Mouse (Mus musculus) stomach, postnatal 0 days (tissue): ENCODE data around the gene Ankrd2. TPM values are rescaled to one million over a fixed set of nuclear protein-coding genes. Genes with fewer than 3 reads are reported as not detected.
A peak's percentile ranks its signal among the peaks of the same experiment; 100 is the strongest.

ENCODE experiments used
- ATAC-seq: fragments of 200-750 bp; cut with Nextera tagmentation; 2 replicates; pipeline ENCODE4 v1.8.0; 2017; ENCODE audit not compliant: low FRiP score, low TSS enrichment
- DNase-seq: peaks from one replicate; pipeline ENCODE4 v3.0.0-alpha.2; 2016; ENCODE audit warnings: low spot score
- H3K27ac ChIP-seq: fragments of 300-500 bp; sonication (generic); replicated peaks from 2 replicates; pipeline ENCODE4 v1.5.1; 2014; ENCODE audit warnings: mild to moderate bottlenecking, control low read depth
- H3K27me3 ChIP-seq: fragments of 300-500 bp; sonication (generic); 2 replicates; pipeline ENCODE4 v1.6.1; 2014; ENCODE audit warnings: low read length; ENCODE audit not compliant: control insufficient read depth, insufficient read depth
- H3K36me3 ChIP-seq: fragments of 300-500 bp; sonication (generic); 2 replicates; pipeline ENCODE4 v1.6.1; 2014; ENCODE audit warnings: low read length, mixed read lengths; ENCODE audit not compliant: control insufficient read depth, insufficient read depth
- H3K4me1 ChIP-seq: fragments of 300-500 bp; sonication (generic); replicated peaks from 2 replicates; pipeline ENCODE4 v1.6.1; 2014; ENCODE audit warnings: antibody characterized with exemption; ENCODE audit not compliant: control insufficient read depth, insufficient read depth
- H3K4me2 ChIP-seq: fragments of 300-500 bp; sonication (generic); replicated peaks from 2 replicates; pipeline ENCODE4 v1.6.1; 2014; ENCODE audit warnings: low read depth, mild to moderate bottlenecking, control low read depth, moderate library complexity
- H3K4me3 ChIP-seq: fragments of 300-500 bp; sonication (generic); 2 replicates; pipeline ENCODE4 v1.5.1; 2014; ENCODE audit warnings: low read depth, low read length, control low read depth
- H3K9ac ChIP-seq: fragments of 300-500 bp; sonication (generic); 2 replicates; pipeline ENCODE4 v1.6.1; 2014; ENCODE audit warnings: mild to moderate bottlenecking, low read length, control low read depth, mixed read lengths
- H3K9me3 ChIP-seq: fragments of 300-500 bp; sonication (generic); 2 replicates; pipeline ENCODE4 v1.6.1; 2016; ENCODE audit warnings: low read length; ENCODE audit not compliant: control insufficient read depth
- CTCF ChIP-seq: IDR thresholded peaks from 2 replicates; pipeline ENCODE4 v1.5.1; 2016; ENCODE audit warnings: antibody characterized with exemption, low read depth, mild to moderate bottlenecking, moderate library complexity
- EP300 ChIP-seq: optimal IDR thresholded peaks from 2 replicates; pipeline ENCODE3; 2016; ENCODE audit warnings: antibody characterized with exemption
- WGBS: fragments of 180-500 bp; shearing (Covaris S2); extraction: QIAGEN DNeasy Blood & Tissue Kit; methylation state at CpG from one replicate; pipeline ENCODE4 v1.1.7; 2014; 5-methylcytosine and 5-hydroxymethylcytosine counted together
- polyA plus RNA-seq: library from polyadenylated mRNA; unstranded; fragments of >200 nt; fragmentation: Nextera tagmentation; extraction: Ambion mirVana; gene quantifications from 2 replicates; pipeline ENCODE4 v1.2.1, GENCODE M21; 2015

The Ankrd2 gene
- polyA plus RNA-seq, 1 experiment from 2014 or later: 0.11 TPM

DNA sequence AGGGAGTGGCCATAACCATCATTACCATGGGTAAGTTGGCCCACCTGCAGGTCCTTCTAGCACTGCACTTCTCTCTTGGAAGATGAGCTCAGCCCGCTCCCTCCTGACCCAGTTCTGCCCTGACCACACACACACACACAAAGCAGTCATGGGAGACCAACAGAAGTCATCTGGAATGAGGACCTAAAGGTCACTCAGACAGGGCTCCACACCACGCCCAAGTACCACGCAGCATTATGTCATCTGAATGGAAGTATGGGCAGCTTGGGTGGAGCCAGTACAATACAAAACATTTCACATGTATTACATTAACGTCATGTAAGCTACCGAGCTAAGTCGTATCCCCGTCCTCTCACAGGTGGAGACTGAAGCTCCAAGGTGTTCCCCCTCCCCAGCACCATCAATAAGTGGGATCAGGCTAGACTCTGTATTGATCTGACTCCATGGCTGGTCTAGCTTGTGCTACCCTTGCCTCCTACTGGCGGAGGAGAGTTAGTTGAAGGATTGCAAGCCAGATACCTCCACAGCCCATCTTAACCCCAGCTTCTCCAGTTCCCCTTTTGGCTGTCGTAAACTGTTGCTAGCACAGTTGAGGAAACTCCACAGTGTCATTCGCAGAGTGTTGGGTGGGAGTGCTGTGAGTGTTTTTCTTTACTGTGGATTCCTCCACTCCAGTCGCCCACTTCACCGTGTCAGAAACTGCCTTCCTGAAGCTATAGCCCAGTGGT is 34.4 kb upstream of the Ankrd2 start:
- H3K36me3 ChIP-seq: no peaks in the 10 kb centered on the region
- H3K27me3 ChIP-seq: no peaks in the 10 kb centered on the region
- H3K4me2 ChIP-seq: no peak overlapping the region
- H3K4me3 ChIP-seq: no peak overlapping the region
- no peak overlapping the region for H3K9ac ChIP-seq
- ATAC-seq (peak; percentile 67), DNase-seq (no peak)
- peak overlapping the region; percentile 81 for H3K27ac ChIP-seq
- no peak; the same call in 1 of the 2 replicates for TF ChIP-seq CTCF
- TF ChIP-seq EP300: no peak
- no peaks in the 10 kb centered on the region for H3K9me3 ChIP-seq
- peaks cover 7% of the 10 kb centered on the region; the same call in 1 of the 2 replicates for H3K4me1 ChIP-seq
- 76% methylated on average over 12 of the region's 12 CpGs for WGBS

DNA sequence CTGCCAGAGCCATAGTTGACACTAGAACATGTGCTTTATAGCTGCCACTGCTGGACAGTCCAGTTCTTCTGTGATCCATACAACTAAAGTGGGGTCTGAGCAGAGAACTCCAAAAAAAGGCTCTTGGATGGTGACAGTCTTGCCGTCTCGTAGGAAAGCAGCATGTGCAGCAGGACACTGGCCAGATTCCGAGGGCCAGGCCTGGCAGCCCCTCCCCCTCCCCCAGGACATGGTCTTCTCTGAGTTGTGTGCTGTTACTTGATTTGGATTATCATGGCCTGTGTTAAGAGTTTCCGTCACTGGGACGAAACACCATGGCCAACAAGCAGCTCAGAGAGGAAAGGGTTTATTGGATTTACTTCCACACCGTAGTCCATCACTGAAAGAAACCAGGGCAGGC is 31.5 kb upstream of the Ankrd2 start:
- Histone ChIP-seq H3K27ac (no peak overlapping the region; the same call in 1 of the 2 replicates), H3K4me3 (no peak overlapping the region), H3K9ac (peak overlapping the region; percentile 43; the same call in 1 of the 2 replicates), H3K4me2 (no peak overlapping the region), H3K4me1 (peaks cover 5% of the 10 kb centered on the region; the same call in 1 of the 2 replicates), H3K9me3 (no peaks in the 10 kb centered on the region), H3K27me3 (no peaks in the 10 kb centered on the region), H3K36me3 (no peaks in the 10 kb centered on the region)
- DNase-seq: no peak
- 52% methylated on average over 6 of the region's 6 CpGs for WGBS
- TF ChIP-seq CTCF (no peak), EP300 (no peak)
- no peak for ATAC-seq

DNA sequence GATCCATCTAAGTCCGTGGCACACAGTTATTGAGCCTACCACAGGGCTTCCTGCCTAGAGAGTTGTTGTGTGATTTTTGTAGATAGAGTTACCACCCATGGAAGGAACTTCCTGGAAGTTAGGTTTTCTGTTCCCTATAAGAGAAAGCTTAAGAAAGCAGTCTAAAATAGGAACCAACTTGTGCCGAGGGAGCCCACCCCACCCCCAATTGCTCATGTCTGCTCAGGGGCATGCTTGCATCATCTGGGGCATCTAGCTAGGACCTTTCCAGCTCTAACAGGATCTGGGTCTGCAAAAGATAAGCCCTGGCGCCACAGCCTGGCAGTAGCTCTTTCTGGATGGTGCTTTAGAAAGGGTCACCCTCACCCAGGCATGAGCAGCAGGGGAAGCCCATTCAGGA is 30.2 kb upstream of the Ankrd2 start:
- TF ChIP-seq EP300 (no peak), CTCF (no peak)
- Histone ChIP-seq H3K9ac (no peak overlapping the region), H3K9me3 (no peaks in the 10 kb centered on the region), H3K4me2 (no peak overlapping the region), H3K4me3 (no peak overlapping the region), H3K36me3 (no peaks in the 10 kb centered on the region), H3K4me1 (0 out of 2 replicates have a peak, but pooled peaks cover 5% of the 10 kb centered on the region), H3K27ac (no peak overlapping the region), H3K27me3 (no peaks in the 10 kb centered on the region)
- DNase-seq (no peak), ATAC-seq (no peak)
- 55% methylated on average over 3 of the region's 3 CpGs for WGBS

DNA sequence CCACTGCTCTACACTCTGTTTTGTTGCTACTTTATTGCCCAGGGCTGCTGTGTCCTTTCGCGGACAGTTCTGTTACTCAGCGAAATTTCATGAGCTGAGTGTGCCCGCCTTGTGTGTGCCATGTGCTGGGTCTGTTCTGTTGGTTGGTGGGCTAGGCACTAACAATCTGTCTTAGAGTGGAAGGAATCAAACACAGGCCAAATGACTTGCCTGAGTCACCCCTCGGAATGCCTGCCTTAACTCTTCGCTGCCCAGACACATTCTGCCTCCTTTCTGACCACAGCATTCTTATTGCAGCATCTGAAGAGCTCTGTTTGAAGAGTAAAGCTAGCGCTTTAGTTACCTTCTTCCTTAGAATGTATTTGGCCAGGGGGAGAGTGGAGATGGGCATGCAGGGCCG is 29.2 kb upstream of the Ankrd2 start:
- no peak overlapping the region for H3K4me3 ChIP-seq
- H3K9ac ChIP-seq: no peak overlapping the region
- no peaks in the 10 kb centered on the region for H3K27me3 ChIP-seq
- DNase-seq (no peak), ATAC-seq (no peak)
- H3K4me1 ChIP-seq: no peaks in the 10 kb centered on the region
- WGBS: 61% methylated on average over 8 of the region's 8 CpGs
- no peak overlapping the region for H3K27ac ChIP-seq
- H3K4me2 ChIP-seq: no peak overlapping the region
- no peaks in the 10 kb centered on the region for H3K9me3 ChIP-seq
- TF ChIP-seq EP300 (no peak), CTCF (no peak)
- no peaks in the 10 kb centered on the region for H3K36me3 ChIP-seq

DNA sequence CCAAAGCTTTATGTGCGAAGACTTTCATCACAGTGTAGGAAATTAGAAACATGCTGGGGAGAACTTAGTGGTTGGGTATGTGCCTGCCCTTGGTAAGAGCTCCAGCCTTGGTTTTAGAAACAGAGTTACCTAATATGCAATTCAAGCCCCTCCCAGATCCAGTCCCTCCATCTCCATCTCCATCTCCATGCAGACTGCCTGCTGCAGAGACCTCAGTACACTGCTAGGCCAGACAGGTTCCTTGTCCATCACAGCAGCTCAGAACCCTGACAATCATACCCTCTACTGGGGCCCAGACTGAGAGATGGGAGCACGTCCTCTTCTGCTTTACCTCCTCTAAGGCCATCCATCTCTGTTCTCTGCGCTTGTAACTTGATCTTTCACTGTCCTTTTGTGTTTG is 27.2 kb upstream of the Ankrd2 start:
- DNase-seq (no peak), ATAC-seq (no peak)
- no peak overlapping the region for H3K27ac ChIP-seq
- no peak overlapping the region for H3K9ac ChIP-seq
- H3K4me2 ChIP-seq: no peak overlapping the region
- no peaks in the 10 kb centered on the region for H3K9me3 ChIP-seq
- H3K27me3 ChIP-seq: no peaks in the 10 kb centered on the region
- H3K4me3 ChIP-seq: no peak overlapping the region
- H3K4me1 ChIP-seq: no peaks in the 10 kb centered on the region
- TF ChIP-seq CTCF: no peak
- TF ChIP-seq EP300: no peak
- WGBS: 66% methylated on average over 3 of the region's 3 CpGs
- no peaks in the 10 kb centered on the region for H3K36me3 ChIP-seq

DNA sequence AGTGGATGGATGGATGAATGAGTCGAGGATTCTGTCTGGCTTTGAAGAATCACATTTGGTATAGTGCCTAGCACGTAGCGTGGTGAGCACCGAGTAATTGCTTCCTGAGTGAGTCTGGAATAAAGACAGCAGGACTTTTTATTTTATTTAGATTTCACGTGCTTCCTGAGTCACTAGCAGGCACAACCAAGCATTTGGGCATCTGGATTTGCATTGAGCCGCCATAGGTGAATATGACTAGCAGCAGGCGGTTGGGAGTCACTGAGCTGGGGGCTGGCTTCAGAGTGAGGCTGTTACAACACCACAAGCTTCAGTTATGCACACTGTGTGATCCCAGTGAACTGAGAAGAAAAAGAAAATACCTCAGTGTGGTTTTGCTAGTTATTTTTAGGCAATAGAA is 26.7 kb upstream of the Ankrd2 start:
- 35% methylated on average over 7 of the region's 7 CpGs for WGBS

More for the DNA sequence above, 26.7 kb upstream of the Ankrd2 start:
- Histone ChIP-seq H3K4me3 (no peak overlapping the region), H3K27ac (no peak overlapping the region), H3K27me3 (no peaks in the 10 kb centered on the region), H3K9me3 (no peaks in the 10 kb centered on the region), H3K4me1 (no peaks in the 10 kb centered on the region), H3K36me3 (no peaks in the 10 kb centered on the region), H3K4me2 (no peak overlapping the region), H3K9ac (no peak overlapping the region)
- TF ChIP-seq CTCF (no peak), EP300 (no peak)
- DNase-seq (no peak), ATAC-seq (no peak)
